Mouse (Mus musculus): Measurements from ENCODE around the gene Ccdc57.

DNA sequence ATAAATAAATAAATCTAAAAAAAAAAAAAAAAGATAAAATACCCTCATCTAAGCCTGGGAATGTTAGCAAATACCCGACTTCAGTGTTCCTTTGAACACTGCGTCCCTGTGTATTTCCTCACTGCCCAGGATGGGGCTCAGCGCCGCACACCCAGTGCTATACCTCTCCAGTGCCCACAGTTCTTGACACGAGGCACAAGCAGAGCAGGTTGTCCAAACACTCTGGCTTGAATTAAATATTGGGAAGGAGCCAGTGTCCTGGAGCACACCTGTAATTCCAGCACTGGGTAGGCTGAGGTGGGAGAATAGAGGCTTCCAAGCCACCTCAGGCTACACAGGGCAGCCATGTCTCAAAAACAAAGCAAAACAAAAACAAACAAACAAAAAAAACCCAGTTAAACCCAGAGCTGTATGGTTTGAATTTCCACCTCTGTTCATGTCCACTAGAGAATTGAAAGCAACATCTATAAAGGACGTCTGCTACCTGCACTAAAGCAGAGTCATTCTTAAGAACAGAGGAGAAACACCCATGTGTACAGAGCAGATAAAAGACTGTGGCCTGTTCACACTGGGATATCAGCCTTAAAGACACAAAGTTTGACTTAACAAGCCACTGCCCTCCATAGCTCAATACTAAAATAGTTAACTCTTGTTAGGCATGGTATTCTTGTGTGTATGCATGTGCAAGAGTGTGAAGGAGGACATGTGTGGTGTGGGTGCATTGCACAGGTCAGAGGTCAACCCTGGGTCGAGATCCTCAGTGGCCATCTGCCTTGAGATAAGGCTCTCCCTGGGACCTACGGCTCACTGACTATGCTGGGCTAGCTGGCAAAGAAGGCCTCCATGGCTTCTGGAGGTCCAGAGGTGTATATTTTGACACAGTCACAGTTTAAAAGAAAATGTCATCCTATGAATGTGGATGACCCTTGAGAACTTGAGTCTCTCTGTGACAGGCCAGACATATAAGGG, 32.1 kb downstream of the Ccdc57 start:
- TF ChIP-seq EP300 (optimal IDR thresholded peaks at IDR 0.05) (no peak), CTCF (IDR thresholded peaks at IDR 0.05; ENCODE audit: low read depth) (no peak)

Data from stomach, postnatal 0 days (tissue).